Mouse (Mus musculus): ENCODE results near the gene Mettl24. TPM values are rescaled to one million over a fixed set of nuclear protein-coding genes. Genes with fewer than 3 reads are reported as not detected.

Gene Mettl24
- polyA plus RNA-seq, 1 experiment = 0.98 TPM

DNA sequence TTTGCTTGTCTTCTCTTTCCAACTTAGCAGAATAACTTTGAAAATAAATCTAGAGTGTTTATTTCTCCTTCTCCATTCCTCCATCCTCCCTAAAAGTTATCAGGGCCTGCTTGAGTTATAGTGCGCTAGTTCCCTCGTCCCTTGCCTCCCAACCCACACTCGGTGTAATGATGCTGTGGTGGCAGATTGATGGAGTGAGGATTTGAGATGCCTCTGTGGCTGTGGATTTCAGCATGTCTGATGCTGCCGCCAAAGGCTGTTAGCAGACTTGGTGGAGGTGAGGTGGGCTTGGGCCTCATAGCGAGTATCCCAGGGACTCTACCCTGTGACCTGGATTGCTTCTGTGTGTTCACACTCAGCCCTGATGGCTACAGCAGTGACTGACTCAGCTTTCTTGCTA, 37.8 kb downstream of the Mettl24 start:
- H3K36me3 ChIP-seq (ENCODE audit: control insufficient read depth, insufficient read depth, low read length) = no peaks in the 10 kb centered on the region
- H3K4me3 ChIP-seq (ENCODE audit: control insufficient read depth, low read depth, low read length) = no peak overlapping the region
- no peaks in the 10 kb centered on the region for H3K27me3 ChIP-seq (ENCODE audit: control insufficient read depth, insufficient read depth, low read length)
- peaks cover 5% of the 10 kb centered on the region; the same call in 1 of the 2 replicates for H3K4me1 ChIP-seq (ENCODE audit: control insufficient read depth, insufficient read depth, low read length)
- TF ChIP-seq POLR2A (IDR thresholded peaks at IDR 0.05; ENCODE audit: control insufficient read depth, low read depth, low read length) (no peak), CTCF (IDR thresholded peaks at IDR 0.05; ENCODE audit: control insufficient read depth, insufficient read depth, insufficient replicate concordance, low read depth, low read length) (no peak)
- no peak overlapping the region for H3K27ac ChIP-seq (ENCODE audit: control insufficient read depth, insufficient read depth, low read depth, low read length)

DNA sequence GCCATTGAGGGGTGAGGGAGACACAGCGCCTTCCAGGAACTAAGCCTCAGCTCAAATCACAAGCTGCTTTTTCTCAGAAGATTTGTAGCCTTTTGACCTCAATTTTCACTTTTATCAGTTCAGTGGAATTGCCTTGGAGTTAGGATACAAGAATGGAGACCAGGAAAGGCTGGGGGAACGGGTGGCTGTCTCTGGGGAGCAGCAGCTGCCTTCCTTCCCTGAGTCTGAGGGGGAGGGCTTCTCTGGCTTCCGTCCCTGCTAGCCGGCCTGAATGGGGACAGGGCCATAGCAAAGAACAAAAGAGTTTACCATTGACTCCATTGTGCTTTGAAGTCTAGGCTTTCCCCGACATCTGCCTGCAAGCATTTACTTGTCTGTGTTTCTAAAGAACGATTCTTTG, 41.3 kb downstream of the Mettl24 start:
- Histone ChIP-seq H3K4me1 (ENCODE audit: control insufficient read depth, insufficient read depth, low read length) (peaks cover 5% of the 10 kb centered on the region; the same call in 1 of the 2 replicates), H3K36me3 (ENCODE audit: control insufficient read depth, insufficient read depth, low read length) (no peaks in the 10 kb centered on the region), H3K27ac (ENCODE audit: control insufficient read depth, insufficient read depth, low read depth, low read length) (no peak overlapping the region), H3K4me3 (ENCODE audit: control insufficient read depth, low read depth, low read length) (no peak overlapping the region), H3K27me3 (ENCODE audit: control insufficient read depth, insufficient read depth, low read length) (no peaks in the 10 kb centered on the region)
- TF ChIP-seq CTCF (IDR thresholded peaks at IDR 0.05; ENCODE audit: control insufficient read depth, insufficient read depth, insufficient replicate concordance, low read depth, low read length) (no peak), POLR2A (IDR thresholded peaks at IDR 0.05; ENCODE audit: control insufficient read depth, low read depth, low read length) (no peak)

DNA sequence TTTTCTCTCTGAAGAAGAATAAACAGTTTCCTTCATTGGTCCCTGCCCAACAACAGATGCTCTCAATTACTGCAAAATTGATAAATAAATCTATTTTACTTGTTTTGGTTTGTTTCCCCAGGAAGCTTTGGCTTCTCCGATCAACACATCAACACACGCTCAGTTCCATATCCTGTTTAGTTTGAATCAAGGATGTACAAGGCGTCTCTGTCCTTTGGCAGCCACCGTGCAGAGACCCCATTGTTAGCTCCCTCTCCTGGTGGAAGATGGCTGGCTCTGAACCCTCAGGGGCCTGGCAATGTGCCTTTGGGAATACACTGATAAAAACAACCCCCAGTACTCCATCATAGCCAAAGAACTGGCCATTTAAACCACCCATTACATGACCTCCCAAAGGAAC, 42.0 kb downstream of the Mettl24 start:
- no peak for TF ChIP-seq POLR2A (IDR thresholded peaks at IDR 0.05; ENCODE audit: control insufficient read depth, low read depth, low read length)
- TF ChIP-seq CTCF (IDR thresholded peaks at IDR 0.05; ENCODE audit: control insufficient read depth, insufficient read depth, insufficient replicate concordance, low read depth, low read length) = no peak
- Histone ChIP-seq H3K27ac (ENCODE audit: control insufficient read depth, insufficient read depth, low read depth, low read length) (no peak overlapping the region), H3K4me1 (ENCODE audit: control insufficient read depth, insufficient read depth, low read length) (no peaks in the 10 kb centered on the region)

DNA sequence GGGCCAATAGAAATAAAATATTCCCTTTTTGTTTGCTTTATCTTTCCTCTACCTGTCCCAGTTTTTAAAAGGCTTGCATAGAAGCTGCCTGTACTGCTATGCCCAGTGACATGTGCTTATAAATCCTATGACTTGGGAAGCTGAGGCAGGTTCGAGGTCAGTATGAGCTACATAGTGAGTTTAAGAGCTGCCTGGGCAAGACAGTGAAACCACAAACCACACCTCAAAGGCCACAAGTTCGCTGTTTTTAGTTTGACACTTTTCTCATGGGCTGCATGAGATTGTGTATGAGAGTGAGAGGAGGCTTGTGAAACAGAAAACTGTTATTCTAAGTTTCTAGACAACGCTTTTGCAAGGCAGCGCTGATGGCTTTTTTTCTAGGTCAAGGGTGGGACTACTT, 42.4 kb downstream of the Mettl24 start:
- no peak overlapping the region for H3K27ac ChIP-seq (ENCODE audit: control insufficient read depth, insufficient read depth, low read depth, low read length)
- H3K4me1 ChIP-seq (ENCODE audit: control insufficient read depth, insufficient read depth, low read length) = no peaks in the 10 kb centered on the region
- H3K36me3 ChIP-seq (ENCODE audit: control insufficient read depth, insufficient read depth, low read length) = no peaks in the 10 kb centered on the region
- TF ChIP-seq POLR2A (IDR thresholded peaks at IDR 0.05; ENCODE audit: control insufficient read depth, low read depth, low read length) = no peak
- TF ChIP-seq CTCF (IDR thresholded peaks at IDR 0.05; ENCODE audit: control insufficient read depth, insufficient read depth, insufficient replicate concordance, low read depth, low read length) = no peak
- no peaks in the 10 kb centered on the region for H3K27me3 ChIP-seq (ENCODE audit: control insufficient read depth, insufficient read depth, low read length)
- H3K4me3 ChIP-seq (ENCODE audit: control insufficient read depth, low read depth, low read length) = no peak overlapping the region

More for the DNA sequence above, 42.0 kb downstream of the Mettl24 start:
- Histone ChIP-seq H3K4me3 (ENCODE audit: control insufficient read depth, low read depth, low read length) (no peak overlapping the region), H3K36me3 (ENCODE audit: control insufficient read depth, insufficient read depth, low read length) (no peaks in the 10 kb centered on the region), H3K27me3 (ENCODE audit: control insufficient read depth, insufficient read depth, low read length) (no peaks in the 10 kb centered on the region)

DNA sequence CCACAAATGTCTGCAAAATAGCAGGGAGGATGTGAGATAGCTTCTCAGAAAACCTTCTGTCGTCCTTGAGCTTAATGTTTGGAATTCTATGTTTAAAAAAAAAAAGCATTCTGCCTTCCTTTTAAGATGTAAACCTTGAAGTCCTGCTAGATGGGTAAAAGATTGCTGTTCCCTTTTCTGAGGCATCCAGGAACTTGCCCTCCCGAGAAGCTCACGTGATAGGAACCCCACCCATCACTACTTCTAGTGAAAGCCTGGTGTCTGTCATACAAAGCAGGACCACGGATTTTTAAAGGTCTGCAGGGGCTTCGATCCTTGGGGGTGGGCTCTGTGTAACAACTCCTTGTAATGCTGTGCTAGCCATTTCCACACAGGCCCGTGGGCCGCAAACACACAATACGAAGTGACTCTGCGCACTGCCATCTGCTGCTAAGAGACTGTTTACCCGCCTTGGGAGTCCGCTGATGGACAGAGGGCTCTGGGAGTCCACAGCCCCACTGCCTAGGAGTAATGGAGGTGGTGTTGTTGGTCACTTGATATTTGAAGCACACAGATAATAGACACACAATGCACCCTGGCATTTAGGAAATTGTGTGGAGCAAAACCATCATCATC, 43.3 kb downstream of the Mettl24 start:
- Histone ChIP-seq H3K27ac (ENCODE audit: control insufficient read depth, insufficient read depth, low read depth, low read length) (no peak overlapping the region), H3K4me1 (ENCODE audit: control insufficient read depth, insufficient read depth, low read length) (no peaks in the 10 kb centered on the region), H3K27me3 (ENCODE audit: control insufficient read depth, insufficient read depth, low read length) (no peaks in the 10 kb centered on the region), H3K36me3 (ENCODE audit: control insufficient read depth, insufficient read depth, low read length) (no peaks in the 10 kb centered on the region), H3K4me3 (ENCODE audit: control insufficient read depth, low read depth, low read length) (no peak overlapping the region)
- TF ChIP-seq CTCF (IDR thresholded peaks at IDR 0.05; ENCODE audit: control insufficient read depth, insufficient read depth, insufficient replicate concordance, low read depth, low read length) (no peak), POLR2A (IDR thresholded peaks at IDR 0.05; ENCODE audit: control insufficient read depth, low read depth, low read length) (no peak)

DNA sequence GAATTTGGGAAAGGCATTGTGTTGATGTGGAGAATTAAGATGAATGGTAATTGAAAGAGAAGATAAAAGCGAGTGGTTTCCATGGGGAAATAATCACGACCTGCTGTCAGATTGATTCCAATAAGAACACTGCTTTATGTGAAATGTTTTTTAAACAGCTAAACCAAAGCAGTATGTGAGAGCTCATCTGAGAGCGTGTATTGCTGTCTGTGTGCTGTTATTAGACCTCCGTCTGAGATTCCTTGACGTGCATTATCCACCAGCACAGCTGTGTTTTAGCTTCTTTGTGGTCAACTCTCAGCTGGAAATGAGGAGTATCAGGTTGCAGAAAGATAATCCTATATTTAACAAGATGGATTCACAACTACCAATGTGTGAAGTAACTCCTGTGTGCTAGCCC, 43.9 kb downstream of the Mettl24 start:
- Histone ChIP-seq H3K27ac (ENCODE audit: control insufficient read depth, insufficient read depth, low read depth, low read length) (no peak overlapping the region), H3K4me3 (ENCODE audit: control insufficient read depth, low read depth, low read length) (no peak overlapping the region), H3K36me3 (ENCODE audit: control insufficient read depth, insufficient read depth, low read length) (no peaks in the 10 kb centered on the region), H3K4me1 (ENCODE audit: control insufficient read depth, insufficient read depth, low read length) (no peaks in the 10 kb centered on the region), H3K27me3 (ENCODE audit: control insufficient read depth, insufficient read depth, low read length) (no peaks in the 10 kb centered on the region)
- no peak for TF ChIP-seq POLR2A (IDR thresholded peaks at IDR 0.05; ENCODE audit: control insufficient read depth, low read depth, low read length)
- TF ChIP-seq CTCF (IDR thresholded peaks at IDR 0.05; ENCODE audit: control insufficient read depth, insufficient read depth, insufficient replicate concordance, low read depth, low read length) = no peak

DNA sequence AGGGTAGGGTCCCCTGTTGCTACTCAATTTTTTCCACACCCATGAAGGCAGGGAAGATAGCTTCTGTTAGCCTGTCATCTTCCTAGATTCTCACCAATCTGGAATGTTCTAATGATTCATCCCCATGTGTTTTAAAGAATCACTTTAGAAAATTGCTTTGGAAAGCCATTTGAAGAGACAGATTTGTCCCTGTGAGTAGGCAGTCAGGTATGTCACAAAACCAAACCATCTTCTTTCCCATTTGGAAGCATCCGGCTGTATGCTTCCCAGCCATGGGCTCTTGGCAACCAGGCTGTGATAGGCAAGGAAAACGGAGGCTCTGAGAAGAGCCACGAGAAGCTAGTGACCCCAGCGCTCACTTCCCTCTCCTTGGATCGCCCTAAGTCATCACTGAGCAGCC, 47.1 kb downstream of the Mettl24 start:
- Histone ChIP-seq H3K27me3 (ENCODE audit: control insufficient read depth, insufficient read depth, low read length) (no peaks in the 10 kb centered on the region), H3K36me3 (ENCODE audit: control insufficient read depth, insufficient read depth, low read length) (no peaks in the 10 kb centered on the region), H3K27ac (ENCODE audit: control insufficient read depth, insufficient read depth, low read depth, low read length) (no peak overlapping the region), H3K4me3 (ENCODE audit: control insufficient read depth, low read depth, low read length) (no peak overlapping the region), H3K4me1 (ENCODE audit: control insufficient read depth, insufficient read depth, low read length) (no peaks in the 10 kb centered on the region)
- TF ChIP-seq CTCF (IDR thresholded peaks at IDR 0.05; ENCODE audit: control insufficient read depth, insufficient read depth, insufficient replicate concordance, low read depth, low read length) = no peak
- no peak for TF ChIP-seq POLR2A (IDR thresholded peaks at IDR 0.05; ENCODE audit: control insufficient read depth, low read depth, low read length)
